In the genomic region with DNA sequence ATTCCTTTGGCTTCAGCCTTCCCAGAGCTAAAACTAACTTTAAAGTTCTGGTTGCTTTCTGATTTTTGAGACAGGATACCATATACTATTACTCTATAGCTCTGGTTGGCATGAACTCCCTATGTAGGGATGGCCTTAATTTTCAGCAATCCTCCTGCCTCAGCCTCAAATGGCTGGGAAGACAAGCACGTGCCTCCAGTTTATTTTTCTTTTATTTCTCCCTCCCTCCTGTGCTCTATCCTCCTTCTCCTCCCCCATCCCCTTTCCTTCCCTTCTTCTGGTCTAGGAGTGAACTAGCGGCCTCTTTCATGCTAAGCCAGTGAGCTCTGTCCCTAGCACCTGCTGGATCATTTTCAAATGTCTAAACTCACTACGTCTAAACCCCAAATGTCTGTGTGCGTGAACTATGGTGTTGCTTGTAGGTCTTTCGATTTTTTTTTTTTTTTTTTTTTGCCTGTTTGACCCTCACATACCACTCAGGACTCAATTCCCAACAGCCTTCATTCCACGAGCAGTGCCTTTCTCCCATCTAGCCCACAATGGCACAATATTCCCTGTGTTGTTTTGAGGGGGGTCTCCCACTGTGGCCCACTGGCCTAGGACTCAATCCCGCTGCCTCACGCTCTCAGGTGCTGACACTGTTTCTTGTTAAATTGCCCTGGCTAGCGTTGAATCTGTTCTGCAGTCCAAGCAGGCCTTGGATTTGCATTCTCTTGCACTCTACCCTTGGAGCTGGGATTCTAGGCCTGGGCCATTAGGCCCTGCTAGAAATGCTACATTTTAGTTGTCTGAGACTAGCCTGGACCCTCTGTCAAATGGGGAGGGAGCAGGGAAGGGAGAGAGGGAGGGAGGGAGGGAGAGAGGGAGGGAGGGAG, we compare ENCODE assay signal across 8 mouse cellular contexts. TPM values are rescaled to one million over a fixed set of nuclear protein-coding genes. Genes with fewer than 3 reads are reported as not detected.
DNase-seq lines count a peak whose midpoint lies in the region; ATAC-seq lines count a peak whose summit lies in the region.

No protein-coding gene starts in this region.

- H3K9ac ChIP-seq in liver, embryonic 11.5 days (ENCODE audit: low read depth, low read length) = peak overlapping the region; percentile 78
- H3K9ac ChIP-seq in embryonic facial prominence, embryonic 14.5 days (ENCODE audit: low read depth, low read length) = peak overlapping the region; percentile 71
- H3K9ac ChIP-seq in intestine, embryonic 15.5 days = peak overlapping the region; percentile 66
- H3K9ac ChIP-seq in neural tube, embryonic 14.5 days (replicated peaks; ENCODE audit: low read depth, low read length) = peak overlapping the region; percentile 59; the same call in 1 of the 2 replicates

- no peaks in the 10 kb centered on the region for H3K27me3 ChIP-seq in liver, embryonic 11.5 days (replicated peaks; ENCODE audit: control insufficient read depth, insufficient read depth, low read length)
- H3K27me3 ChIP-seq in embryonic facial prominence, embryonic 14.5 days (replicated peaks; ENCODE audit: control insufficient read depth, insufficient read depth, low read length) = no peaks in the 10 kb centered on the region
- no peaks in the 10 kb centered on the region for H3K27me3 ChIP-seq in intestine, embryonic 15.5 days (replicated peaks)
- H3K27me3 ChIP-seq in neural tube, embryonic 14.5 days (ENCODE audit: control insufficient read depth, insufficient read depth, low read length) = no peaks in the 10 kb centered on the region

- peak overlapping the region; percentile 90 for H3K4me2 ChIP-seq in liver, embryonic 11.5 days
- peak overlapping the region; percentile 96 for H3K4me2 ChIP-seq in embryonic facial prominence, embryonic 14.5 days (ENCODE audit: low read depth, low read length)
- H3K4me2 ChIP-seq in intestine, embryonic 15.5 days (replicated peaks) = peak overlapping the region; percentile 65
- H3K4me2 ChIP-seq in neural tube, embryonic 14.5 days (ENCODE audit: low read depth, low read length) = peak overlapping the region; percentile 76

- WGBS in liver, embryonic 11.5 days = 62% methylated on average over 9 of the region's 9 CpGs
- WGBS in embryonic facial prominence, embryonic 14.5 days = 40% methylated on average over 9 of the region's 9 CpGs
- WGBS in intestine, embryonic 15.5 days = 58% methylated on average over 9 of the region's 9 CpGs
- 59% methylated on average over 9 of the region's 9 CpGs for WGBS in neural tube, embryonic 14.5 days

- H3K9me3 ChIP-seq in liver, embryonic 11.5 days (ENCODE audit: control insufficient read depth, low read length) = no peaks in the 10 kb centered on the region
- no peaks in the 10 kb centered on the region for H3K9me3 ChIP-seq in embryonic facial prominence, embryonic 14.5 days (ENCODE audit: control insufficient read depth, low read length)
- H3K9me3 ChIP-seq in intestine, embryonic 15.5 days = no peaks in the 10 kb centered on the region
- H3K9me3 ChIP-seq in neural tube, embryonic 14.5 days (ENCODE audit: control insufficient read depth, low read length) = no peaks in the 10 kb centered on the region

- DNase-seq in liver, embryonic 11.5 days (ENCODE audit: low spot score) = no peak
- DNase-seq in liver (no peak), adipocyte (ENCODE audit: low spot score) (no peak)
- no peak for DNase-seq in embryonic facial prominence, embryonic 14.5 days (ENCODE audit: low spot score)
- no peak for DNase-seq in T-cell, adult 2 months (ENCODE audit: low spot score)
- DNase-seq in right cerebral cortex, postnatal 10 days (ENCODE audit: low spot score in 2 of 2) = no peak

- H3K27ac ChIP-seq in liver, embryonic 11.5 days (ENCODE audit: low read depth, low read length) = peak overlapping the region; percentile 67; the same call in 1 of the 2 replicates
- peak overlapping the region; percentile 88 for H3K27ac ChIP-seq in embryonic facial prominence, embryonic 14.5 days (replicated peaks; ENCODE audit: low read depth, low read length)
- H3K27ac ChIP-seq in intestine, embryonic 15.5 days = no peak overlapping the region
- no peak overlapping the region for H3K27ac ChIP-seq in neural tube, embryonic 14.5 days (ENCODE audit: low read depth, low read length)

- no peak for ATAC-seq in liver, embryonic 11.5 days (replicated peaks; ENCODE audit: low FRiP score)
- no peak for ATAC-seq in embryonic facial prominence, embryonic 14.5 days (ENCODE audit: low read depth)
- ATAC-seq in intestine, embryonic 15.5 days = no peak
- ATAC-seq in neural tube, embryonic 14.5 days (ENCODE audit: low read depth) = no peak

- H3K4me3 ChIP-seq in liver, embryonic 11.5 days (ENCODE audit: low read depth, low read length) = peak overlapping the region; percentile 70
- peak overlapping the region; percentile 97 for H3K4me3 ChIP-seq in embryonic facial prominence, embryonic 14.5 days (ENCODE audit: low read depth, low read length)
- H3K4me3 ChIP-seq in intestine, embryonic 15.5 days (replicated peaks) = peak overlapping the region; percentile 66
- peak overlapping the region; percentile 70 for H3K4me3 ChIP-seq in neural tube, embryonic 14.5 days (ENCODE audit: low read depth, low read length)

- H3K36me3 ChIP-seq in liver, embryonic 11.5 days (ENCODE audit: control insufficient read depth, insufficient read depth, low read length) = no peaks in the 10 kb centered on the region
- H3K36me3 ChIP-seq in embryonic facial prominence, embryonic 14.5 days (ENCODE audit: control insufficient read depth, insufficient read depth, low read length) = no peaks in the 10 kb centered on the region
- H3K36me3 ChIP-seq in intestine, embryonic 15.5 days = no peaks in the 10 kb centered on the region
- H3K36me3 ChIP-seq in neural tube, embryonic 14.5 days (ENCODE audit: control insufficient read depth, insufficient read depth, low read length) = no peaks in the 10 kb centered on the region

- H3K4me1 ChIP-seq in liver, embryonic 11.5 days (replicated peaks; ENCODE audit: control insufficient read depth, insufficient read depth, low read length) = peaks cover 36% of the 10 kb centered on the region
- peaks cover 19% of the 10 kb centered on the region for H3K4me1 ChIP-seq in embryonic facial prominence, embryonic 14.5 days (ENCODE audit: control insufficient read depth, insufficient read depth, low read length)
- H3K4me1 ChIP-seq in intestine, embryonic 15.5 days (replicated peaks) = peaks cover 33% of the 10 kb centered on the region
- peaks cover 25% of the 10 kb centered on the region for H3K4me1 ChIP-seq in neural tube, embryonic 14.5 days (ENCODE audit: control insufficient read depth, insufficient read depth, low read length)

RNA-seq across cellular contexts. Expression of a gene that starts 5.0 kb away (rescaled TPM):
- polyA plus RNA-seq in liver, embryonic 11.5 days (2014; fragmentation: Nextera tagmentation; extraction: Ambion mirVana) = 5.9 and 6.6 TPM in 2 replicates
- 12.1 and 12.4 TPM in 2 replicates for polyA plus RNA-seq in embryonic facial prominence, embryonic 14.5 days (2014; fragmentation: Nextera tagmentation; extraction: Ambion mirVana)
- polyA plus RNA-seq in intestine, embryonic 15.5 days (2015; fragmentation: Nextera tagmentation; extraction: Ambion mirVana) = 8.6 and 8.9 TPM in 2 replicates
- 16.1 and 17.7 TPM in 2 replicates for polyA plus RNA-seq in neural tube, embryonic 14.5 days (2014; fragmentation: Nextera tagmentation; extraction: Ambion mirVana)

RNA-seq across cellular contexts. Expression of a gene that starts 6.1 kb away (rescaled TPM):
- 39.1 and 43.5 TPM in 2 replicates for polyA plus RNA-seq in liver, embryonic 11.5 days (2014; fragmentation: Nextera tagmentation; extraction: Ambion mirVana)
- polyA plus RNA-seq in embryonic facial prominence, embryonic 14.5 days (2014; fragmentation: Nextera tagmentation; extraction: Ambion mirVana) = 65.6 and 87.8 TPM in 2 replicates
- 43.7 and 47.6 TPM in 2 replicates for polyA plus RNA-seq in intestine, embryonic 15.5 days (2015; fragmentation: Nextera tagmentation; extraction: Ambion mirVana)
- 24.7 and 27.7 TPM in 2 replicates for polyA plus RNA-seq in neural tube, embryonic 14.5 days (2014; fragmentation: Nextera tagmentation; extraction: Ambion mirVana)

RNA-seq across cellular contexts. Expression of a gene that starts 19.0 kb away (rescaled TPM):
- polyA plus RNA-seq in liver, embryonic 11.5 days (2014; fragmentation: Nextera tagmentation; extraction: Ambion mirVana) = 168 and 170 TPM in 2 replicates
- 92.5 and 112 TPM in 2 replicates for polyA plus RNA-seq in embryonic facial prominence, embryonic 14.5 days (2014; fragmentation: Nextera tagmentation; extraction: Ambion mirVana)
- polyA plus RNA-seq in intestine, embryonic 15.5 days (2015; fragmentation: Nextera tagmentation; extraction: Ambion mirVana) = 133 and 135 TPM in 2 replicates
- polyA plus RNA-seq in neural tube, embryonic 14.5 days (2014; fragmentation: Nextera tagmentation; extraction: Ambion mirVana) = 8.7 and 12.8 TPM in 2 replicates

RNA-seq across cellular contexts. Expression of a gene that starts 23.8 kb away (rescaled TPM):
- 47.2 and 56.0 TPM in 2 replicates for polyA plus RNA-seq in liver, embryonic 11.5 days (2014; fragmentation: Nextera tagmentation; extraction: Ambion mirVana)
- polyA plus RNA-seq in embryonic facial prominence, embryonic 14.5 days (2014; fragmentation: Nextera tagmentation; extraction: Ambion mirVana) = 89.1 and 97.0 TPM in 2 replicates
- 61.8 and 64.2 TPM in 2 replicates for polyA plus RNA-seq in intestine, embryonic 15.5 days (2015; fragmentation: Nextera tagmentation; extraction: Ambion mirVana)
- polyA plus RNA-seq in neural tube, embryonic 14.5 days (2014; fragmentation: Nextera tagmentation; extraction: Ambion mirVana) = 337 and 385 TPM in 2 replicates

RNA-seq across cellular contexts. Expression of a gene that starts 30.5 kb away (rescaled TPM):
- 6.2 and 6.6 TPM in 2 replicates for polyA plus RNA-seq in liver, embryonic 11.5 days (2014; fragmentation: Nextera tagmentation; extraction: Ambion mirVana)
- polyA plus RNA-seq in embryonic facial prominence, embryonic 14.5 days (2014; fragmentation: Nextera tagmentation; extraction: Ambion mirVana) = 21.5 and 28.2 TPM in 2 replicates
- 11.9 and 15.6 TPM in 2 replicates for polyA plus RNA-seq in intestine, embryonic 15.5 days (2015; fragmentation: Nextera tagmentation; extraction: Ambion mirVana)
- polyA plus RNA-seq in neural tube, embryonic 14.5 days (2014; fragmentation: Nextera tagmentation; extraction: Ambion mirVana) = 6.5 and 9.4 TPM in 2 replicates

Comparison
In these comparisons a context has a peak if more than half of its experiments do, and no peak if none do; other contexts are left out.
1. H3K27ac ChIP-seq: peak in liver, embryonic 11.5 days (single experiment) and embryonic facial prominence, embryonic 14.5 days (single experiment); none in intestine, embryonic 15.5 days (single experiment) and neural tube, embryonic 14.5 days (single experiment).
2. Peak in every context shown above with its lines, with median percentiles within 50 percentile points of each other: H3K4me2 ChIP-seq, H3K4me3 ChIP-seq and H3K9ac ChIP-seq.